1 mouse cellular context compared by ENCODE assay signal in genomic region chrX:75403350-75403749, GRCm38 (mm10).
TF ChIP-seq lines count a peak whose summit lies in the region.

No protein-coding gene starts in this region.

TF ChIP-seq in MEL, 35 proteins besides CTCF, POLR2A, EP300 and RAD21:
- TF ChIP-seq SMC3 (IDR thresholded peaks at IDR 0.05; ENCODE audit: low read depth, low read length) (no peak), CHD2 (IDR thresholded peaks at IDR 0.05; ENCODE audit: low read length) (no peak), CHD1 (IDR thresholded peaks at IDR 0.05; ENCODE audit: low read depth, low read length) (no peak), MAFK (IDR thresholded peaks at IDR 0.05; ENCODE audit: borderline replicate concordance, low read depth, low read length) (no peak), USF1 (IDR thresholded peaks at IDR 0.05; ENCODE audit: low read depth, low read length) (no peak), POLR2AphosphoS2 (IDR thresholded peaks at IDR 0.05; ENCODE audit: low read length) (no peak), ZMIZ1 (IDR thresholded peaks at IDR 0.05; ENCODE audit: low read depth, low read length) (no peak), BHLHE40 (IDR thresholded peaks at IDR 0.05; ENCODE audit: borderline replicate concordance, low read depth, low read length) (no peak), JUND (IDR thresholded peaks at IDR 0.05; ENCODE audit: low read depth, low read length) (no peak), ZC3H11A (IDR thresholded peaks at IDR 0.05; ENCODE audit: low read depth, low read length) (no peak), GATA1 (IDR thresholded peaks at IDR 0.05; ENCODE audit: low read depth, low read length) (no peak), MAZ (IDR thresholded peaks at IDR 0.05; ENCODE audit: low read depth, low read length) (no peak), HCFC1 (IDR thresholded peaks at IDR 0.05; ENCODE audit: low read depth, low read length) (no peak), UBTF (IDR thresholded peaks at IDR 0.05; ENCODE audit: borderline replicate concordance, insufficient read depth, low read depth, low read length) (no peak), MXI1 (IDR thresholded peaks at IDR 0.05; ENCODE audit: low read depth, low read length) (no peak), MEF2A (IDR thresholded peaks at IDR 0.05; ENCODE audit: extremely low read depth, insufficient replicate concordance, low read depth, low read length, poor library complexity, severe bottlenecking) (no peak), ZNF384 (IDR thresholded peaks at IDR 0.05; ENCODE audit: low read depth, low read length) (no peak), E2F4 (IDR thresholded peaks at IDR 0.05; ENCODE audit: borderline replicate concordance, low read depth, low read length) (no peak), KAT2A (conservative IDR thresholded peaks at IDR 0.05; ENCODE audit: low read depth, low read length) (no peak)
